Mouse (Mus musculus) hindbrain, embryonic 13.5 days (tissue): ENCODE results near the gene Ctdspl. TPM values are rescaled to one million over a fixed set of nuclear protein-coding genes. Genes with fewer than 3 reads are reported as not detected.

Experiments
- ATAC-seq: fragments of 200-750 bp; cut with Nextera tagmentation; 2 replicates; pipeline ENCODE4 v1.8.0; 2017; ENCODE audit warnings: moderate TSS enrichment; ENCODE audit not compliant: low FRiP score
- H3K27ac ChIP-seq: fragments of 300-500 bp; sonication (generic); 2 replicates; pipeline ENCODE4 v1.5.1; 2015; ENCODE audit warnings: inconsistent platforms, mild to moderate bottlenecking, moderate library complexity
- H3K27me3 ChIP-seq: fragments of 300-500 bp; sonication (generic); 2 replicates; pipeline ENCODE4 v1.6.1; 2015; ENCODE audit warnings: mild to moderate bottlenecking, inconsistent platforms
- H3K36me3 ChIP-seq: fragments of 300-500 bp; sonication (generic); 2 replicates; pipeline ENCODE4 v1.6.1; 2015; ENCODE audit warnings: mild to moderate bottlenecking, inconsistent platforms
- H3K4me1 ChIP-seq: fragments of 300-500 bp; sonication (generic); replicated peaks from 2 replicates; pipeline ENCODE4 v1.6.1; 2015; ENCODE audit warnings: inconsistent platforms
- H3K4me2 ChIP-seq: fragments of 300-500 bp; sonication (generic); 2 replicates; pipeline ENCODE4 v1.6.1; 2015; ENCODE audit warnings: inconsistent platforms, mild to moderate bottlenecking, moderate library complexity
- H3K4me3 ChIP-seq: fragments of 300-500 bp; sonication (generic); 2 replicates; pipeline ENCODE4 v1.5.1; 2015; ENCODE audit warnings: mild to moderate bottlenecking, inconsistent platforms
- H3K9ac ChIP-seq: fragments of 300-500 bp; sonication (generic); 2 replicates; pipeline ENCODE4 v1.6.1; 2015; ENCODE audit warnings: mild to moderate bottlenecking, inconsistent platforms
- H3K9me3 ChIP-seq: fragments of 300-500 bp; sonication (generic); 2 replicates; pipeline ENCODE4 v1.6.1; 2016; ENCODE audit warnings: inconsistent platforms
- WGBS: fragments of 180-500 bp; shearing (Covaris S2); methylation state at CpG from one replicate; pipeline ENCODE4 v1.1.7; 2015; 5-methylcytosine and 5-hydroxymethylcytosine counted together
- polyA plus RNA-seq: library from polyadenylated mRNA; unstranded; fragments of >200 nt; fragmentation: Nextera tagmentation; extraction: Ambion mirVana; gene quantifications from 2 replicates; pipeline ENCODE4 v1.2.1, GENCODE M21; 2015

Gene Ctdspl
- polyA plus RNA-seq, 1 experiment from 2014 or later: 7.3 TPM

DNA sequence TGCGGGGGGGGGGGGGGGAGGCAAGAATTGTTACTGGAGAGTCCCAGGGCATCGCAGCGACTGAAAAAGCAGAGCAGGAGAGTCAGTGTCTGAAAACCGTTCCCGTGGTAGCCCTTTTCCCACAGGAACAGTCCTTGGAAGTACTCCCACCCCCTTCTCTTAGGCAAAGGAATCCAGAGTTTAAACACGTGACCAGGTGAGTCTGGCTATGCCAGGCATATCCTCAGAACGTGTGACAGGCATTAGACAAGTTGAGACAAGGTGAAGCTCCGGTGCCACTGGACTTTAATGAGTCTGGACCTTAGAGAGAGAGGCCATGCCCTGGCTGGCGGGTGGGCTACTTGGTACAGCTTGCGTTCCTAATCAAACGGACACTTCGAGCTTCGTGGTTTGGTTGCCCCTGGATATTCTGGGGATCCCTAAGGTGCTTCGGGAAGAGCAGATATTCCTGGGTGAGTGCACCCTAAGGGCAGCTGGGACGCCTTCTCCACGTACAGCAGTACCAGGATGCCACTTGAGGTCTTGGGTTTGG lies 1.6 kb upstream of the Ctdspl start:
- WGBS: 15% methylated on average over 16 of the region's 16 CpGs
- Histone ChIP-seq H3K27me3 (peaks cover 14% of the 10 kb centered on the region; the same call in 1 of the 2 replicates), H3K4me3 (peak overlapping the region; percentile 79), H3K36me3 (no peaks in the 10 kb centered on the region), H3K9ac (peak overlapping the region; percentile 89), H3K4me2 (peak overlapping the region; percentile 98), H3K4me1 (peaks cover 53% of the 10 kb centered on the region), H3K27ac (no peak overlapping the region), H3K9me3 (no peaks in the 10 kb centered on the region)
- no peak; the same call in 1 of the 2 replicates for ATAC-seq

DNA sequence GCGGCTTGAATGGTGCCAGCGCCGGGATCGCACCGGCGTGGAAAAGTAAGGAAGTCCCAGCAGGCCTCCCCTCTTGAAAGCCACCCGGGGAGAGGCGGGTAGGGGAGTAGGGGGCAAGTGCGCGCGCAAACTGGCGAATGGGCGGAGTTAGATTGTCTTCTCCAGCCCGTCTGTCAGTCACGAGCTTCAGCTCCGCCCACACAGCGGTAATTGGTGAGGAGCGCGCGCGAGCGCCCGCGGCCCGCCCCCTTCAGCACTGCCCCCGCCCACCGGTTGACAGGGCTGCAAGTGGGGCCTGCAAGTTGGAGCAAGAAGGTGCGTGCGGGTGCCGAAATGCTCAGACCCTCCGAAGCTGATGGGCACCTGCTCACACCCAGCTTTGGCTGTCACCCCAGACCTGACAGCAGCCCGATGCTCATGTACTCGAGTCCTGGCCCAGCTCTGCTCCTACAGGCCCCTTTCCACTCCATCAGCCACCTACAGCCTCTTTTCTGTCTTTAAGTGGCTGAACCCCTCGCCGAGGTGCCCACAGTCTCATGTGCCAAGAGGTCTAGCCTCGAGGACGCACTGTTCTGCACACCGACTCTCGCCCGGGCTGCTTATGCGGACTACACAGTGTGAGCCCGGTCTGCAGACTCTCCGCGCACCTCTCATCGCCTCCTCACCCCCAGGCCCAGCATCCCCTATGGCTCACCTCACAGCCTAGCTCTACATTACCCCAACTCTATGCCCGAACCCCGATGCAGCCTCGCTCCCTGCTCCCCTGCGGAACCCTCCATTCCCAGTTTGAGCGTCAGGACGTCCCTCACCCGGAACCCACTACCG lies 755 bp upstream of the Ctdspl start:
- H3K9me3 ChIP-seq: no peaks in the 10 kb centered on the region
- H3K4me2 ChIP-seq: peak overlapping the region; percentile 98
- peak; percentile 84 for ATAC-seq
- peaks cover 47% of the 10 kb centered on the region for H3K4me1 ChIP-seq
- H3K27ac ChIP-seq: peak overlapping the region; percentile 88
- H3K27me3 ChIP-seq: peaks cover 14% of the 10 kb centered on the region; the same call in 1 of the 2 replicates
- under 1% methylated on average over 48 of the region's 53 CpGs for WGBS
- H3K4me3 ChIP-seq: peak overlapping the region; percentile 79
- peak overlapping the region; percentile 89 for H3K9ac ChIP-seq
- H3K36me3 ChIP-seq: no peaks in the 10 kb centered on the region

DNA sequence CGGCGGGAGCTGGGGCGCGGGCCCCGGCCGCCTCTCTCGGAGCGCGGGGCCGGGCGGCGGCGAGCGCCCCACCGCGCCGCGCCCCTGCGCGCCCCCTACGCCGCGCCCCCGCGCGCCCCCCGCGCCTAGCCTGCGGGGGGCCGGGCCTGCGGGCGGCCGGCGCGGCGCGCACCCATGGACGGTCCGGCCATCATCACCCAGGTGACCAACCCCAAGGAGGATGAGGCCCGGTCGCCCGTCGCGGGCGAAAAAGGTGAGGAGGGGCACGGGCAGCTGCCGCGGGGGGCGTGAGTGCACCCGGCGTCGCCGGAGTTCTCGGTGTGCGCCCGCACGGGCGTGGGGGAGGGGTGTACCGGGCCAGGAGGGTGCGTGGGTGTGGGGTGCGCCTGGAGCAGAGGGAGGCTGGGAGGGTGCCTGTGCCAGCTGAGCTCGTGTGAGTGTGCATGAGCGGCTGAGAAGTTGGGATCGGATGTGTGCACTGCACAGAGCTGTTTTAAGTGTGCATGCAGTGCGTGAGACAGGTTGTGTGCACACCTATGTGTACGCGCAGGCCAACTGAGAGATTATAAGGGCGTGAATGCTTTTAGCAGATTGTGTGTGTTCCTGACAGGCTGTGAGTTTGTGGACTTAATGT lies 552 bp downstream of the Ctdspl start:
- Histone ChIP-seq H3K4me2 (peak overlapping the region; percentile 98), H3K27me3 (peaks cover 14% of the 10 kb centered on the region; the same call in 1 of the 2 replicates), H3K36me3 (no peaks in the 10 kb centered on the region), H3K27ac (peak overlapping the region; percentile 88), H3K9me3 (no peaks in the 10 kb centered on the region), H3K4me3 (peak overlapping the region; percentile 79), H3K9ac (peak overlapping the region; percentile 89), H3K4me1 (peaks cover 42% of the 10 kb centered on the region)
- peak; percentile 15; the same call in 1 of the 2 replicates for ATAC-seq
- 5% methylated on average over 37 of the region's 68 CpGs for WGBS

DNA sequence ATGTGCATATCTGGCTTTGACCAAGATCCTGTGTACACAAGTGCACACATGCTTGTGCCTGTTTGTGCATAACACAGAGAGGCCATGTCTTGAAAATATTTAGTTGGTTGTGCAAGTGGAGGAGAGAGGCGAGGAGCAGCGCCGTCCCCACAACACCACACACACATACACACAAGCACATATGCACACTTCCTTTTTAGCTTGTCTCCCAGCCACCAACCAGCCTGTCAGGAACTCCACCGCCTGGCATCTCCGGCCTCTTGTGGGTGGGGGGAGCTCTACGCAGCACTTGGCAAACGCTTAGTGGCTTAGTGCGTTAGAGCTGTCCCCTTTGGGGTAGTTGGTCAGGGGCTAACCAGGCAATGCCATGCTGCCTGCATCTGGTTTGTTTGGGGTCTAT lies 1.2 kb downstream of the Ctdspl start:
- Histone ChIP-seq H3K36me3 (no peaks in the 10 kb centered on the region), H3K4me1 (peaks cover 42% of the 10 kb centered on the region), H3K27me3 (peaks cover 11% of the 10 kb centered on the region; the same call in 1 of the 2 replicates), H3K27ac (0 out of 2 replicates have a peak overlapping the region, but pooled peaks have one; percentile 88), H3K4me2 (peak overlapping the region; percentile 98), H3K4me3 (peak overlapping the region; percentile 79), H3K9ac (peak overlapping the region; percentile 89), H3K9me3 (no peaks in the 10 kb centered on the region)
- 38% methylated on average over 8 of the region's 8 CpGs for WGBS
- ATAC-seq: no peak

DNA sequence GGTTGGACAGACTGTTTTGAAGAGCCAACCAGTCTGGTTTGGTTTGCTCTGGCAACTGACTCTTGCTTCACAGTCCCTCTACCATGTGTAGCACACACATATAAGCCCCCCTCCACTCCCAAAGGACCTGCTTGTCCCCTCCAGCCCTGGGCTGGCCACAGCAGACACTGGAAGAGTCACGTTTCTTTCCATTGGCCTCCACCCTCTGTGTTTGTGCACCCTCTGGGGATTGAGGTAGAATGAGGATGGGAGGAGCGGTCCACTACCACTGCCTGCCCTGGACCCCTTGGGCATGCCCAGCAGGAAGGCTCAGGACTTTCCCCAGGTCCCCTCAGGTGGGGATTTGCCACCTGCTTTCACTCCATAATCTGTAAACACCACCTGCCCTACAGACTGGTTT lies 1.8 kb downstream of the Ctdspl start:
- Histone ChIP-seq H3K4me3 (peak overlapping the region; percentile 79; the same call in 1 of the 2 replicates), H3K27ac (no peak overlapping the region), H3K4me1 (peaks cover 42% of the 10 kb centered on the region)

DNA sequence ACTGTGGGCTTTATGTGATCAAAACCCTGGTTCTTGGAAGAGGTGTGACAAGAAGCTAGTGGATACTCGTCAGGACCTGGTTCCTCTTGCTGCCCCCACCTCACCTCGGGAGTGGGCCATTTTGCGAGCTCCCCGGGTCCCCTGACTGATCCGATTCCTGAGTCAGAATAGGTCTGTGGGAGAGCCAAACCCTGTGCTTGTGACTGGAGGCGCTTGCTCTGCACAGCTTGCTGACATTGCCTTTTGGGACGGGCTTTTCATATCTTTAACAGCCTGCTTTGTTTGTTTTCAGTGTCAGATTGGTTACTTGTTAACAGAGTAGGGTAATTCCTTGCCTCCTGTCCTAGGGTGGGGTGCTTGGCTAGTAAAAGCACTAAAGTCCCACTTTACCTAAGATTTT lies 2.4 kb downstream of the Ctdspl start:
- Histone ChIP-seq H3K4me3 (no peak overlapping the region), H3K27ac (no peak overlapping the region), H3K9me3 (no peaks in the 10 kb centered on the region), H3K4me1 (peaks cover 42% of the 10 kb centered on the region), H3K9ac (peak overlapping the region; percentile 89; the same call in 1 of the 2 replicates), H3K27me3 (peaks cover 9% of the 10 kb centered on the region; the same call in 1 of the 2 replicates), H3K4me2 (peak overlapping the region; percentile 98), H3K36me3 (no peaks in the 10 kb centered on the region)
- no peak for ATAC-seq
- WGBS: 47% methylated on average over 7 of the region's 7 CpGs

More for the DNA sequence above, 1.8 kb downstream of the Ctdspl start:
- Histone ChIP-seq H3K4me2 (peak overlapping the region; percentile 98), H3K27me3 (peaks cover 9% of the 10 kb centered on the region; the same call in 1 of the 2 replicates), H3K9ac (peak overlapping the region; percentile 89; the same call in 1 of the 2 replicates), H3K36me3 (no peaks in the 10 kb centered on the region), H3K9me3 (no peaks in the 10 kb centered on the region)
- no peak for ATAC-seq
- 46% methylated on average over 2 of the region's 2 CpGs for WGBS

DNA sequence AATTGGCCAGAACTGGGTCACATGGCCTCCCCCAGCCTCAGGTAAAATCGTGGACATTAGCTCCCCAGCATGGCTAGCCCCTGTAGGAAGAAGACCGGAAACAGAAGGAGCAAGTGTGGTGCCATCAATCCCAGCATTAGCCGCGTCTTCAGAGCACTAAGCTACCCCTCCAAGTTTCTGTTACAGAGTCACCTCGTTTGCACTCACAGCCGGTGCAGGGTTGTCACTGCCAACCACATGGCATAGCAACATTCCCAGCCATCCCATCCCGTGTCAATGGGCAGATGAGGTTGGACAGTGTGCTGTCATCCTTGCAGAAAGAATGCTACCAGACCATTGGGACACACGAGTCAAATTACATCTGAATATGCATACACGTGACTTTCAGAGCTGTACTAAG lies 4.4 kb downstream of the Ctdspl start:
- 0 out of 2 replicates have a peak, but pooled peaks cover 2% of the 10 kb centered on the region for H3K27me3 ChIP-seq
- no peak overlapping the region for H3K4me3 ChIP-seq
- 79% methylated on average over 9 of the region's 9 CpGs for WGBS
- H3K4me2 ChIP-seq: no peak overlapping the region
- H3K27ac ChIP-seq: no peak overlapping the region
- H3K9me3 ChIP-seq: no peaks in the 10 kb centered on the region
- peaks cover 29% of the 10 kb centered on the region for H3K4me1 ChIP-seq
- no peaks in the 10 kb centered on the region for H3K36me3 ChIP-seq
- no peak overlapping the region for H3K9ac ChIP-seq
- no peak for ATAC-seq

DNA sequence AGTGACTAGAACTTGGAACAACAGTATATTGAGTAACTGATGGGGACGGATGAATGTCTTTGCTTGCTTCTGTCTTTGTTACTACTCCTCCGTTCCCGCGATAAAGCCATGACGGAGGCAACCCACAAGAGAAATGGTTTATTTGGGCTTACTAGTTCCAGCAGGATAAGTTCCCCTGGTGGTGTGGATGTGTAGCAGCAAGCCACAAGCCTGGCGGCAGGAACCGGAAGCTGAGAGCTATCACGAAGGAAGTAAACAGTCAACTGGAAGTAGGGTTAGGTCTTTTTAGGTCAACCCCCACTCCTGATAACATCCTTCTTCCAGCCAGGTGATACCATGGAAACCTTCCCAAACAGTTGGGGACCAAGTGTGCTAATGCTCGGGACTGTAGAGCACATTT lies 7.5 kb downstream of the Ctdspl start:
- no peak for ATAC-seq
- Histone ChIP-seq H3K27ac (no peak overlapping the region), H3K36me3 (no peaks in the 10 kb centered on the region), H3K9me3 (no peaks in the 10 kb centered on the region), H3K4me1 (peaks cover 22% of the 10 kb centered on the region; the same call in 1 of the 2 replicates), H3K9ac (no peak overlapping the region), H3K27me3 (no peaks in the 10 kb centered on the region), H3K4me2 (no peak overlapping the region), H3K4me3 (no peak overlapping the region)
- WGBS: 94% methylated on average over 9 of the region's 9 CpGs

DNA sequence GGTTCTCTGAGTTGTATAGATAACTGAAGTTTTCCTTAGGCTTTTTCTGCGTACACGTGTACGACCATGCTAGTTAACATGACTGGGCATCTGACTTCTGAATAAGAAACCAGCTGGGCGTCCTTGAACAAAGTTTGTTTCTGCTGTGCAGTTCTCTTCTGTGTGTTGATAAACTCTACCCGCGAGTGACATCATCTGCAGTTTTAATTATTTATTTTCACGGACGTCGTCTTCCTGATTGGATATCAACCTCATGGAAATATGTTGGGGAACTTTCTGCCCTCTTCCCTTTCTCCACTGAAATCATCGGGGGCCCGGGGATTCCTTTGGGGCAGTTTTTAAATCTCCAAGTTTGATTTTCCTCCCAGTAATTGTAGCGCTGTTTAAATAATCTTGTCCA lies 8.1 kb downstream of the Ctdspl start:
- Histone ChIP-seq H3K4me1 (peaks cover 23% of the 10 kb centered on the region; the same call in 1 of the 2 replicates), H3K27me3 (no peaks in the 10 kb centered on the region), H3K27ac (no peak overlapping the region), H3K9ac (no peak overlapping the region), H3K4me3 (no peak overlapping the region), H3K36me3 (no peaks in the 10 kb centered on the region), H3K9me3 (no peaks in the 10 kb centered on the region), H3K4me2 (no peak overlapping the region)
- ATAC-seq: no peak
- WGBS: 91% methylated on average over 12 of the region's 12 CpGs

DNA sequence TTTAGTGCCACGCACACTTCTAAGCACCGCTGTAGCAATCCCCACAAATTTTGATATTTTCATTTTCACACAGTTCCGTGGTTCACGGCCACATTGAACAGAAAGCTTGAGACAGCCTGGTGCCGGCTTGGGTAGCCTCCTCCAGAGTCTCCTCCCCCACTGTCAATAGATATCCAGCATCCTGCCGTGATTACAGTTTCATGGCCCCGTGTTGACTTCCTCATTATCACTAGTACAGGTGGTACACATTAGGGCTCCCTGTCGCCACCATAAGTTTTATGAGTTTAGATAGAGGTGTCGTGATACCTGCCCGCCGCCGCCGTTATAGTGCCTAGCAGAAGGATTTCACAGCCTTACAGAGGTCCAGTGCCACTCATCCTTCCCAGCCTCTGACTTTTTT lies 8.8 kb downstream of the Ctdspl start:
- Histone ChIP-seq H3K9ac (no peak overlapping the region), H3K4me3 (no peak overlapping the region), H3K4me2 (no peak overlapping the region), H3K27ac (no peak overlapping the region), H3K9me3 (no peaks in the 10 kb centered on the region), H3K36me3 (no peaks in the 10 kb centered on the region), H3K4me1 (peaks cover 22% of the 10 kb centered on the region; the same call in 1 of the 2 replicates), H3K27me3 (no peaks in the 10 kb centered on the region)
- no peak for ATAC-seq
- 88% methylated on average over 13 of the region's 13 CpGs for WGBS

DNA sequence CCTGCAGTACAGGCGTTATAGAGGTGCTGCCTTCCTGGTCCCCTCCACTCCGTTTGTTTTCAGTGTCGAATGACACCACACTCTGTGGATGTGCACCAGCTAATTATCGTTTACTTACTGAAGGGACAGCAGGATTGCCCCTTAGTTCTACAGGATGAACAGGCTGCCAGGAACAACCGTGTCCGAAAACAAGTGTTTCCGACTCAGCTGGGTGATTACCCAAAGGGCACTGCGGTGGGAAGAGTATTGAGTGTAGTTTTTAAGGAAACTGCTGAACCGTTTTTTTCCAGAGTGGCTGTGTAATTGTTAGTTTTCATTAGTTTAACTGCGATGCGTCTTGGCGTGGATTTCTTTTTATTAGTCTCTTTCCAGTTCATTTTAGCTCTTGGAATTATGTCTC lies 9.8 kb downstream of the Ctdspl start:
- ATAC-seq: no peak
- Histone ChIP-seq H3K9ac (no peak overlapping the region), H3K27ac (no peak overlapping the region), H3K9me3 (no peaks in the 10 kb centered on the region), H3K4me3 (no peak overlapping the region), H3K4me2 (no peak overlapping the region), H3K36me3 (no peaks in the 10 kb centered on the region), H3K27me3 (no peaks in the 10 kb centered on the region), H3K4me1 (peaks cover 18% of the 10 kb centered on the region; the same call in 1 of the 2 replicates)
- WGBS: 63% methylated on average over 12 of the region's 12 CpGs

DNA sequence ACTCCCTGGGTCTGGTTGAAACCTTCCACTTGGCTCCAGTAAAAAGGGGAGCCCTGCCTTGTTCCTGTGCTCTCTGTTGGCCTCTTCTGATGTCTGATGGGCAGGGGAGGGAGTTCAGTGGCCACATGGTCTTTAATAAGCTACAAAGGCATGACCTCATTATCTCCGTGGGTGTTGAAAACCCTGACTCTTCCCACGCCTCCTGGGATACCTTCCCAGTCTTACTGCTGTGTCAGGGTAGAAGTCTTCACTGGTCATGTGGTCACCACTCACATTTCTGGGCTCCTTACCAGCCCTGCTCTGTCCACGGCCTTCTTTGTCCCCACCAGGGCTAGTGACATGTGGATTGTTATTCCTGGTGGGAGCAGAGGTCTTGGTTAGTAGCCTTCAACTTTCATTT lies 11.3 kb downstream of the Ctdspl start:
- 39% methylated on average over 3 of the region's 3 CpGs for WGBS
- H3K4me3 ChIP-seq: no peak overlapping the region
- H3K27me3 ChIP-seq: no peaks in the 10 kb centered on the region
- peaks cover 18% of the 10 kb centered on the region; the same call in 1 of the 2 replicates for H3K4me1 ChIP-seq
- H3K4me2 ChIP-seq: no peak overlapping the region
- 0 out of 2 replicates have a peak, but pooled peaks cover 2% of the 10 kb centered on the region for H3K36me3 ChIP-seq
- no peak overlapping the region for H3K27ac ChIP-seq
- no peak overlapping the region for H3K9ac ChIP-seq
- ATAC-seq: no peak
- no peaks in the 10 kb centered on the region for H3K9me3 ChIP-seq
